Mouse (Mus musculus): ENCODE data around the gene Vps13d.

- TF ChIP-seq CTCF (IDR thresholded peaks at IDR 0.05; ENCODE audit: low read depth) (no peak), EP300 (IDR thresholded peaks at IDR 0.05; ENCODE audit: low read depth) (no peak)
These were observed 221.7 kb downstream of the Vps13d start for GRCm38 (mm10) chr4:144972948-144973720.
